Mouse (Mus musculus) layer of hippocampus, postnatal 10 days (tissue): Measurements from ENCODE around the gene Gm20737. TPM values are rescaled to one million over a fixed set of nuclear protein-coding genes. Genes with fewer than 3 reads are reported as not detected.
"Not testable (repeated sequence)": the region's sequence is repeated elsewhere in the genome, so short reads cannot be mapped to it uniquely, and the experiment has no call there.

Source experiments
- DNase-seq, 2 experiments: peaks; one replicate each; pipeline ENCODE4 v3.0.0; 2021; ENCODE audit warnings: low spot score in 2 of 2
- long read RNA-seq: library from polyadenylated mRNA; stranded (forward); transcript quantifications from one replicate; pipeline ENCODE4 v2.0.0, GENCODE M21; 2023
- total RNA-seq, 2 experiments: library from RNA; stranded (reverse); gene quantifications; 2 replicates each; pipeline ENCODE4 v1.2.3; 2021

Gm20737 gene
- not detected for total RNA-seq
- long read RNA-seq = 0 reads

DNA sequence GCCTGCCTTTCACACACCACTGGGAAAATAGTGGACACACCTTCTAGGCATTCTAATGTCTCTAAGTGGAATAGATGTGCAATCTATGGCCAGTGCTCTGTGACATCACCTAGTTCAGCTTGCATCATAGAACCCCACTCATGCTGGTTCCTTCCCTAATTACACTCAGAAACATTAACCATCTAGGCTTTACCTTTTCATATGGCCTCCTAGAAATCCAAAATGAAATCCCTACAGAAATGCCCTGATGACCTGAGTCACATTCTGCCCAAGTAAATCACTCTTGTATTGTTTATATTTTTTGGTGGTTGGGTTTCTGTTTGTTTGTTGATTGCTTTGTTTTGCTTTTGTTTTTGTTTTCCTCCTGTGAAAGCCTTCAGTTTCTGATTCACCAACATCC, at the start of gene Gm20737:
TSS of gene Gm20737 (minus strand) at position 101 of the 400 bp plus-strand sequence.
- not testable (repeated sequence) for DNase-seq

GRCm38 (mm10) chrY:10553153-10553552, 17.3 kb upstream of the Gm20737 start, which contains the start of gene Gm21775:
Gene Gm21775 (plus strand): TSS chrY:10553453.
- DNase-seq = not testable (repeated sequence)

Other genes with a start within 250 kb of the Gm20737 start
- gene Gm20834, start 211.5 kb downstream of the Gm20737 start, total RNA-seq = not detected
- not detected for gene Gm28510, start 123.3 kb downstream of the Gm20737 start, total RNA-seq
- not detected for gene Gm21775, start 17.4 kb upstream of the Gm20737 start, total RNA-seq
- gene Gm21900, start 80.3 kb upstream of the Gm20737 start, total RNA-seq = not detected
- gene Gm20777, start 216.4 kb upstream of the Gm20737 start, total RNA-seq = not detected